Mouse (Mus musculus) thymus, postnatal 14 days (tissue): Measurements from ENCODE around the gene Vmn2r21.
"Not testable (repeated sequence)": the region's sequence is repeated elsewhere in the genome, so short reads cannot be mapped to it uniquely, and the experiment has no call there.

ENCODE experiments used
- DNase-seq: peaks from one replicate; pipeline ENCODE4 v3.0.0; 2021

Gene Vmn2r21

DNA sequence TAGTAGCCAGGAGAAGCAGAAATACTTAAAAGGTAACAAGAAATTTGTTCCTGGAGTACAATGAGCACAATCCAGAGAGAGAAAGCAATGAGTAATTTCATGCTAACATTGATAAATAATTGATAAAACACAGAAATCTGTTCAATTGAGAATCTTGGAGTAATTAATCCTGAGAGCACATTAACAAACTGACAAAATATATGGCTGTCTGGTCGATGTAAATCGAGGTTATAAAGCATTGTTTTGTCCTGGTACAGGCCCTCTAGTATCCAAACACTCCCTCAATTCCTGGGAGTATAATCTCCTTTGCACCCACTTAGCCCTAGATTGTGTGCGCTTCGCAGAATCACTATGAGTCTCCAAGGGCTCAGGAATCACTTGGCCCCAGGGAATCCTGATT, at the start of gene Vmn2r21:
Vmn2r21 (minus strand) TSS at position 101 of the 400 bp plus-strand sequence.
- not testable (repeated sequence) for DNase-seq

DNA sequence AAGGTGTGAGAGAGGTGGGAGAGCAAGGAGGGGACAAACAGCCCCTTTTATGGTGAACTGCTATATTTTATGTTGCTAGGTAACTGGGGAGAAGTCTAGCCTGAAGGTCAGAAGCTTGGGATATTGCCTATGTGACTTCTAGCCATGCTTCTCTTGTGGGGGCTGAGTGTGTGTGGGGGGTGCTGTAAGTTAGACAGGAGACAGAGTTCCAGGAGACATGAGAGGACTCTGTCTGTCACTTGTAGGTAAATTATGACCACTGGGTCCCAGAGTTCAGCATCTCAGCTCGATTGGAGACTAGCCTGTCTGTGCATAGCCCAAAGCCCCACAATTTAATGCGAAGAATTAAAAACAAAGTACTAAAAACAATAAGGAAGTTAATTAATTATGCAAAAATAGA, 41.5 kb upstream of the Vmn2r21 start:
- DNase-seq = not testable (repeated sequence)

DNA sequence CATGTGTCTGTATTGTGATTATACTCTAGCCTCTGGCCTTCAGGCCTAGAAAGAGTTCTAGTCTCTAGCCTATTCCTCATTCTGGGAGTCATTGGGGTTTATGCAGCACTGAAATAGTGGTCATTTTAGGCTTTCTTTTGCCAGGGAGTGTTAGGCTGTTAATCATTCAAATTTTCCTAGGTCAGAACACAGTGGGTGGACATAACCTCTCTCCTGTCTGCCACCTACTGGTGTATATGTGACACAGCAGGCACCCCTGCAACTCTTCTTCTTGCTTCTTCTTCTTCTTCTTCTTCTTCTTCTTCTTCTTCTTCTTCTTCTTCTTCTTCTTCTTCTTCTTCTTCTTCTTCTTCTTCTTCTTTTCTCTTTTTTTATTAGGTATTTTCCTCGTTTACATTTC, 6.5 kb upstream of the Vmn2r21 start:
- DNase-seq = not testable (repeated sequence)

DNA sequence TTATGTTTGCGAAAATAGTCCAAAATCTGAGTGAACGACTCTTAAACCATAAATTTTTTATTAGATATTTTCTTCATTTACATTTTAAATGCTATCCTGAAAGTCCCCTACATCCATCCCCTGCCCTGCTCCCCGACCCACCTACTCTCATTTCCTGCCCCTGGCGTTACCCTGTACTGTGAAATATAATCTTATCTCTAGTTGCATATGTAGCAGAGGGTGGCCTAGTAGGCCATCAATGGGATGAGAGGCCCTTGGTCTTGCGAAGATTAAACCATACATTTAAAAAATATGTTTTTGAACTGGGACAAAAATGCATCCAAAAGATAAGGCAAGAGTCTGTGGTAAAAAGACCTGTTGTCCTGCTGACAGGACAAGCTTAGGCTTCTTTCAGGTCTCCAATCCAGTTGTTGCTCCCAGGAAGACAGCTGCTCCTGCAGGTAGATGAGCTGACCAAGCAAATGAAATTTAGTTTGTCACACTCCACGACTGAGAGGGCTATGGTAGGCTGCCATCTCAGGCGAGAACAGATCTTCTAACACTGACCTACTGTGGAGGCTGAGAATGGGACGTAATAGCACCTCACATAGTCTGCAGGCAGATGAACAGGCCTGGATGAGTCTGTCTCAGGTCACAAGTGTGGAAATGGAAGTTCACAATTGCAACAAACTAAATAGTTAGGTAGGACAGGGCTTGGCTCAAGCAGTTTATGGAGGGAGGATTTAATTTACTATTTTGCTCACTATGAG, 10.8 kb downstream of the Vmn2r21 start:
- not testable (repeated sequence) for DNase-seq

DNA sequence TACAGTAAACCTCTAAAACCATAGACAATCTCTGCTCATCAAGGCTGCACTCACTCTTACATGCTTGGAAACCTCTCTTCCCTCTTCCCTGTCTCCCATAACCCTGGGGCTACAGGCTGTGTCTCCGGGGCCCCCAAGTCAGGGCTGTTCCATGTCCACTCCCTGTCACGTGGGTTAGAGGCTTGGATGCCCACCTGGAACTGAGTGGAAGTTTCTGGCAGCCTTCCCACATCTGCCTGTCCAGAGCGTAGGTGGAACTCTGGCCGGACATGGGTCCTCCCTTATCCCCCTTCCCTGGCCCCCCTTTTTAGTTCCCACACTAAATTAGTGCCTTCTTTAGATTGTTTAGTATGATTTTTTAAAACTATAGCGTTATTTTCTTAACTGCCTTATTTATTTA, 60.2 kb downstream of the Vmn2r21 start:
- not testable (repeated sequence) for DNase-seq

DNA sequence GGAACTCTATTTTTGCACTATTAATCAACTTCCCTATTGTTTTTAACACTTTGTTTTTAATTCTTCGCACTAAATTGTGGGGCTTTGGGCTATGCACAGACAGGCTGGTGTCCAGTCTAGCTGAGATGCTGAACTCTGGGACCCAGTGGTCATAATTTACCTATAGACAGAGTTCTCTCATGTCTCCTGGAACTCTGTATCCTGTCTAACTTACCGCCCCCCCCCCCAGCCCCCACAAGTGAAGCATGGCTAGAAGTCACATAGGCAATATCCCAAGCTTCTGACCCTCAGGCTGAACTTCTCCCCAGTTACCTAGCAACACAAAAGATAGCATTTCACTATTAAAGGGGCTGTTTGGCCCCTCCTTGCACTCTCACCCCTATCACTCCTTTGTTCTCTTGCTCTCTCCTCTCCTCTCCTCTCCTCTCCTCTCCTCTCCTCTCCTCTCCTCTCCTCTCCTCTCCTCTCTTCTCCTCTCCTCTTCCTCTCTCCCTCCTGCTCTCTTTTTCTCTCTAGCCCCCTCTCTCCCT, 60.7 kb downstream of the Vmn2r21 start:
- DNase-seq = not testable (repeated sequence)

DNA sequence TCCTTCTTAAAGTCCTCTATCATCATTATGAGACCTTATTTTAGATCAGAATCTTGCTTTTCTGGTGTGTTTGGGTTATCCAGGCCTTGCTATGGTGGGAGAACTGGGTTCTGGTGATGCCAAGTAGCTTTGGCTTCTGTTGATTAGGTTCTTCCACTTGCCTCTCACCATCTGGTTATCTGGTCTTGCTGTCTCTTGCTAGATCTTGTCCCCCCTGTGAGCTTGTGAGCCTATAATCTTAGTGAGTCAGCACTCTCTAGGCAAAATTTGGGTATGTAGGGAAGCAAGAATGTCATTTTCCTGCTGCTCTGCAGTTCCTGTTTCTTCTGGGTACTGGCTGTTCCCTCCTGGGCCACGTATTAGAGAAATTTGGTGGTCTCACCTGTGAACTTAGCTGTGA, 64.6 kb downstream of the Vmn2r21 start:
- DNase-seq = not testable (repeated sequence)
